Mouse (Mus musculus) liver, embryonic 14.5 days (tissue): ENCODE measurements around the gene Abcc1.

ENCODE experiments used
- CTCF ChIP-seq: IDR thresholded peaks from 2 replicates; pipeline ENCODE4 v1.5.1; 2016; ENCODE audit warnings: antibody characterized with exemption, low read depth, control low read depth
- EP300 ChIP-seq: IDR thresholded peaks from 2 replicates; pipeline ENCODE4 v1.6.1; 2016; ENCODE audit warnings: antibody characterized with exemption, low read depth

DNA sequence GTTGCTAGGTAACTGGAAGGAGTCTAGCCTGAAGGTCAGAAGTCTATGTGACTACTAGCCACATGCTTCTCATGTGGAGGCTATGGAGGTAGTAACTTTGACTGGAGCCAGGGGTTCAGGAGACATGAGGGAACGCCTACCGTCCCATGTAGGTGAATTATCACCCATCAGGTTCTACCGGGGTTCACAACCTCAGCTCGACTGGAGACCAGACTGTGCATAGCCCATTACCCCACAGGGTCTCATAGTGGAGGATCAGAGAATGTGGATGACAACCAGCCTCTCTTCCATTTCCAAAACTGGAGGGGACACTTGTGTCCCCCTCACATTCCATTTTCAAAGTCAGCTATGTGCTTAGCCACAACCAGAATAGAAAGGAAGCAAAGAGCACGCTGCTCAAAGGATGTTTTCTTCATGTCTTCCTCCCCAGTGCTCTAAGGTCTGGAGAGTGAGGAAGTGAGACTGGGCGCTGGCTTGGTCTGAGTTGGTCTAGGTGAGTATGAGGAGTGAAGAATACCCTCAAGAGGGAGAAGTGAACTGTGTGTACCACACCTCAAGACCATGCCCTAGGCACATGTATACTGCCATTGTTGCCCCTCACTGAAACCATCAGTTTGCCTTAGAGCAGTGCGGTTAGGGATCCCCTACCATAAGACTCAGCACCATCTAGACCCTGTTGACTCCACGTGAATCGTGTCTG lies 115.5 kb downstream of the Abcc1 start:
- no peak for TF ChIP-seq CTCF
- no peak for TF ChIP-seq EP300
